Mouse (Mus musculus) cerebellum, adult 9-11 months (tissue): ENCODE data around the gene Eif4enif1.
"Not testable (repeated sequence)": the region's sequence is repeated elsewhere in the genome, so short reads cannot be mapped to it uniquely, and the experiment has no call there.

Experiments
- DNase-seq: peaks from one replicate; pipeline ENCODE4 v3.0.0; 2022

Eif4enif1 gene

GRCm38 (mm10) chr11:3202231-3202701, at the start of gene Eif4enif1:
Eif4enif1 (plus strand) TSS chr11:3202392.
- DNase-seq: peak; percentile 93

GRCm38 (mm10) chr11:3153666-3154397, 48.4 kb upstream of the Eif4enif1 start:
- DNase-seq: peak; percentile 57

- not testable (repeated sequence) for DNase-seq
Measured at GRCm38 (mm10) chr11:3156991-3157390, 45.2 kb upstream of the Eif4enif1 start.

- DNase-seq: not testable (repeated sequence)
Measured at GRCm38 (mm10) chr11:3157996-3158395, 44.2 kb upstream of the Eif4enif1 start.

- DNase-seq: not testable (repeated sequence)
Measured at GRCm38 (mm10) chr11:3158800-3159199, 43.4 kb upstream of the Eif4enif1 start.

GRCm38 (mm10) chr11:3161370-3161769, 40.8 kb upstream of the Eif4enif1 start:
- peak; percentile 54 for DNase-seq

- DNase-seq: peak; percentile 56
Measured at GRCm38 (mm10) chr11:3162236-3162897, 39.8 kb upstream of the Eif4enif1 start.

GRCm38 (mm10) chr11:3163122-3163521, 39.1 kb upstream of the Eif4enif1 start:
- DNase-seq: not testable (repeated sequence)

- not testable (repeated sequence) for DNase-seq
Measured at GRCm38 (mm10) chr11:3163661-3164060, 38.5 kb upstream of the Eif4enif1 start.

GRCm38 (mm10) chr11:3165210-3165782, 36.9 kb upstream of the Eif4enif1 start:
- not testable (repeated sequence) for DNase-seq

GRCm38 (mm10) chr11:3166321-3166720, 35.9 kb upstream of the Eif4enif1 start:
- not testable (repeated sequence) for DNase-seq

GRCm38 (mm10) chr11:3167129-3167528, 35.1 kb upstream of the Eif4enif1 start:
- DNase-seq: not testable (repeated sequence)

GRCm38 (mm10) chr11:3167571-3168001, 34.6 kb upstream of the Eif4enif1 start:
- DNase-seq: not testable (repeated sequence)

GRCm38 (mm10) chr11:3169042-3169441, 33.1 kb upstream of the Eif4enif1 start:
- not testable (repeated sequence) for DNase-seq

- DNase-seq: not testable (repeated sequence)
Measured at GRCm38 (mm10) chr11:3171931-3172330, 30.3 kb upstream of the Eif4enif1 start.

- DNase-seq: not testable (repeated sequence)
Measured at GRCm38 (mm10) chr11:3172526-3172925, 29.7 kb upstream of the Eif4enif1 start.

GRCm38 (mm10) chr11:3173425-3174318, 28.5 kb upstream of the Eif4enif1 start:
- peak; percentile 56 for DNase-seq

GRCm38 (mm10) chr11:3178968-3179725, 23.0 kb upstream of the Eif4enif1 start:
- DNase-seq: not testable (repeated sequence)

GRCm38 (mm10) chr11:3179726-3180092, 22.5 kb upstream of the Eif4enif1 start:
- DNase-seq: not testable (repeated sequence)

GRCm38 (mm10) chr11:3180510-3181160, 21.6 kb upstream of the Eif4enif1 start:
- DNase-seq: not testable (repeated sequence)

GRCm38 (mm10) chr11:3181250-3181649, 20.9 kb upstream of the Eif4enif1 start:
- peak; percentile 58 for DNase-seq
